8 mouse cellular contexts compared by ENCODE assay signal in genomic region chr16:11603667-11604422, GRCm38 (mm10).
DNase-seq lines count a peak whose midpoint lies in the region; ATAC-seq lines count a peak whose summit lies in the region.

No protein-coding gene starts in this region.

- H3K9me3 ChIP-seq in hindbrain, embryonic 11.5 days (ENCODE audit: control insufficient read depth, low read length), result no peaks in the 10 kb centered on the region
- H3K9me3 ChIP-seq in hindbrain, embryonic 12.5 days (replicated peaks), result no peaks in the 10 kb centered on the region
- no peaks in the 10 kb centered on the region for H3K9me3 ChIP-seq in forebrain, embryonic 16.5 days (ENCODE audit: control insufficient read depth, low read length)
- H3K9me3 ChIP-seq in forebrain, embryonic 15.5 days, result no peaks in the 10 kb centered on the region

- H3K9ac ChIP-seq in hindbrain, embryonic 11.5 days (ENCODE audit: low read depth, low read length), result no peak overlapping the region
- H3K9ac ChIP-seq in hindbrain, embryonic 12.5 days, result no peak overlapping the region
- H3K9ac ChIP-seq in forebrain, embryonic 16.5 days (replicated peaks; ENCODE audit: low read depth, low read length), result no peak overlapping the region
- H3K9ac ChIP-seq in forebrain, embryonic 15.5 days (replicated peaks), result no peak overlapping the region

- WGBS in hindbrain, embryonic 11.5 days, result 74% methylated on average over 5 of the region's 5 CpGs
- WGBS in hindbrain, embryonic 12.5 days, result 68% methylated on average over 5 of the region's 5 CpGs
- 81% methylated on average over 5 of the region's 5 CpGs for WGBS in forebrain, embryonic 16.5 days
- WGBS in forebrain, embryonic 15.5 days, result 81% methylated on average over 5 of the region's 5 CpGs

- H3K27me3 ChIP-seq in hindbrain, embryonic 11.5 days (ENCODE audit: control insufficient read depth, insufficient read depth, low read length), result no peaks in the 10 kb centered on the region
- no peaks in the 10 kb centered on the region for H3K27me3 ChIP-seq in hindbrain, embryonic 12.5 days
- no peaks in the 10 kb centered on the region for H3K27me3 ChIP-seq in forebrain, embryonic 16.5 days (replicated peaks; ENCODE audit: control insufficient read depth, insufficient read depth, low read length)
- H3K27me3 ChIP-seq in forebrain, embryonic 15.5 days, result no peaks in the 10 kb centered on the region

- no peak for ATAC-seq in hindbrain, embryonic 11.5 days (ENCODE audit: low FRiP score)
- ATAC-seq in hindbrain, embryonic 12.5 days (ENCODE audit: low FRiP score), result no peak
- peak; percentile 85 for ATAC-seq in erythroblast, adult 5-6 weeks (replicated peaks; ENCODE audit: low FRiP score, poor library complexity, severe bottlenecking)
- peak; percentile 98 for ATAC-seq in megakaryocyte-erythroid progenitor cell, adult 5-6 weeks (replicated peaks; ENCODE audit: low FRiP score, low TSS enrichment, poor library complexity, severe bottlenecking)
- ATAC-seq in forebrain, embryonic 16.5 days, result no peak
- ATAC-seq in forebrain, embryonic 15.5 days (replicated peaks), result no peak

- H3K36me3 ChIP-seq in hindbrain, embryonic 11.5 days (ENCODE audit: control insufficient read depth, insufficient read depth, low read length), result no peaks in the 10 kb centered on the region
- no peaks in the 10 kb centered on the region for H3K36me3 ChIP-seq in hindbrain, embryonic 12.5 days
- no peaks in the 10 kb centered on the region for H3K36me3 ChIP-seq in forebrain, embryonic 16.5 days (ENCODE audit: control insufficient read depth, insufficient read depth)
- no peaks in the 10 kb centered on the region for H3K36me3 ChIP-seq in forebrain, embryonic 15.5 days

- no peak overlapping the region for H3K27ac ChIP-seq in hindbrain, embryonic 11.5 days (ENCODE audit: low read depth, low read length)
- no peak overlapping the region for H3K27ac ChIP-seq in hindbrain, embryonic 12.5 days
- H3K27ac ChIP-seq in forebrain, embryonic 16.5 days (ENCODE audit: low read length), result no peak overlapping the region
- no peak overlapping the region for H3K27ac ChIP-seq in forebrain, embryonic 15.5 days (replicated peaks)

- H3K4me3 ChIP-seq in hindbrain, embryonic 11.5 days (ENCODE audit: low read depth, low read length), result no peak overlapping the region
- H3K4me3 ChIP-seq in hindbrain, embryonic 12.5 days, result no peak overlapping the region
- no peak overlapping the region for H3K4me3 ChIP-seq in forebrain, embryonic 16.5 days (replicated peaks; ENCODE audit: low read length)
- H3K4me3 ChIP-seq in forebrain, embryonic 15.5 days, result no peak overlapping the region

- no peaks in the 10 kb centered on the region for H3K4me1 ChIP-seq in hindbrain, embryonic 11.5 days (replicated peaks; ENCODE audit: control insufficient read depth, insufficient read depth, low read length)
- no peaks in the 10 kb centered on the region for H3K4me1 ChIP-seq in hindbrain, embryonic 12.5 days
- no peaks in the 10 kb centered on the region for H3K4me1 ChIP-seq in forebrain, embryonic 16.5 days (replicated peaks; ENCODE audit: control insufficient read depth, insufficient read depth, low read length)
- no peaks in the 10 kb centered on the region for H3K4me1 ChIP-seq in forebrain, embryonic 15.5 days

- no peak overlapping the region for H3K4me2 ChIP-seq in hindbrain, embryonic 11.5 days (replicated peaks; ENCODE audit: low read depth, low read length)
- no peak overlapping the region for H3K4me2 ChIP-seq in hindbrain, embryonic 12.5 days (replicated peaks)
- no peak overlapping the region for H3K4me2 ChIP-seq in forebrain, embryonic 16.5 days (ENCODE audit: low read length)
- H3K4me2 ChIP-seq in forebrain, embryonic 15.5 days (replicated peaks), result no peak overlapping the region

- DNase-seq in hindbrain, embryonic 11.5 days (ENCODE audit: low spot score), result peak; percentile 20
- DNase-seq in R1 (ENCODE audit: low read depth, low spot score), result peak; percentile 42
- peak; percentile 49 for DNase-seq in kidney, postnatal 14 days

Comparison
In these comparisons a context has a peak if more than half of its experiments do, and no peak if none do; other contexts are left out.
1. ATAC-seq: peak in erythroblast, adult 5-6 weeks (single experiment) and megakaryocyte-erythroid progenitor cell, adult 5-6 weeks (single experiment); none in hindbrain, embryonic 11.5 days (single experiment), hindbrain, embryonic 12.5 days (single experiment), forebrain, embryonic 16.5 days (single experiment) and forebrain, embryonic 15.5 days (single experiment).
2. Peak in every context shown above with its lines, with median percentiles within 50 percentile points of each other: DNase-seq.